Mouse (Mus musculus) olfactory bulb, adult 2 months (tissue): ENCODE measurements at regions not wholly inside any gene's neighbourhood (a gene's known extent, or its start where the extent isn't known, plus 50 kb on each side); places are given as distances from the start of the nearest gene placed in this dataset.

Source experiments
- CTCF ChIP-seq: fragments of 200-500 bp; IDR thresholded peaks from 2 replicates; pipeline ENCODE4 v1.5.1; 2012; ENCODE audit warnings: low read depth, mild to moderate bottlenecking, low read length, moderate library complexity; ENCODE audit not compliant: insufficient read depth
- POLR2A ChIP-seq: fragments of 200-500 bp; IDR thresholded peaks from 2 replicates; pipeline ENCODE4 v1.6.1; 2012; ENCODE audit warnings: mild to moderate bottlenecking, low read depth, low read length, moderate library complexity; ENCODE audit not compliant: insufficient read depth

DNA sequence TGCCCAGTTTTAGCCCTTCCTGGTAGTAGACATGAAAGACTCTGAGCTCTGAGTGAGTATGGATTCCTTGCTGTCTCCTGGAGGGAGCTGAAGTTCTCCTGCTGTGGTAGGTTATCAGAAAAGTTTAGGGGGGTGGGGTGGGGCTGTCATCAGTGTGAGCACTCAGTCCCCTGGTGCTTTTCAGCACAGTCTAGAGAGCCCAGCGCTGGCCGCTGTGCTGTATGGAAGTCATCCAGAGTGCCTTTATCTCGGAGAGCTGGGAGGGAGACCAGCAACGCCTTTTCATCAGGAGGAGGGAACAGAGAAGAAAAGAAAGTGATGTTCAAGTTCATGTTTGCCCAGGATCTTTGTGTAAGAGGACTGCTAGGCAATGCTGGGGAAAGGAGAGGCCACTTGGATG is 163.6 kb downstream of the Cyp26b1 start:
- TF ChIP-seq POLR2A (no peak), CTCF (no peak)
